Mouse (Mus musculus): ENCODE measurements at regions not wholly inside any gene's neighbourhood (a gene's known extent, or its start where the extent isn't known, plus 50 kb on each side); places are given as distances from the start of the nearest gene placed in this dataset.
A peak's percentile ranks its signal among the peaks of the same experiment; 100 is the strongest.

DNA sequence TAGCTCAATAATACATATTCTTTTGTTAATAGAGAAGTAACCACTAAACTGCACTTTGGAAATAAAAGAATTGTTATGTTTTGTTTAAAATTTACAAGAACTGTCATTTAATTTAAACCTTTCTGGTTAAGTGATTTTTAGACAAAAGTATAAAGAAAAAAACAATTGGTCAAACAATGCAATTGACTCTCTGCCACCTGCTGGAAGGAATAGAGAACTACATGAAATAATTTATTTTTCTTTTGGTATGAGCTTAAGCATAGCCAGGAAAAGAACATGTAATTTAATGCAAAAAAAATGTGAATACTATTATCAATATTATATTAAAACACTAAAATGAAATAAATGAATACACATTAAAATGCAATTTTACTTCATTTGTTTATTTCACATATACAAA, 465.5 kb upstream of the Pcdh10 start:
- peak; percentile 18 for DNase-seq (ENCODE audit: extremely low read depth, low read depth)

GRCm38 (mm10) chr3:44914321-44914720, 463.9 kb upstream of the Pcdh10 start:
- DNase-seq (ENCODE audit: extremely low read depth, low read depth), result no peak
